Mouse (Mus musculus) cerebellum, postnatal 25 days (tissue): ENCODE measurements at regions not wholly inside any gene's neighbourhood (a gene's known extent, or its start where the extent isn't known, plus 50 kb on each side); places are given as distances from the start of the nearest gene placed in this dataset.
"Not testable (repeated sequence)": the region's sequence is repeated elsewhere in the genome, so short reads cannot be mapped to it uniquely, and the experiment has no call there.

Experiments used
- DNase-seq, 2 experiments: peaks; one replicate each; pipeline ENCODE4 v3.0.0; 2021; ENCODE audit warnings: mixed read lengths in 2 of 2

DNA sequence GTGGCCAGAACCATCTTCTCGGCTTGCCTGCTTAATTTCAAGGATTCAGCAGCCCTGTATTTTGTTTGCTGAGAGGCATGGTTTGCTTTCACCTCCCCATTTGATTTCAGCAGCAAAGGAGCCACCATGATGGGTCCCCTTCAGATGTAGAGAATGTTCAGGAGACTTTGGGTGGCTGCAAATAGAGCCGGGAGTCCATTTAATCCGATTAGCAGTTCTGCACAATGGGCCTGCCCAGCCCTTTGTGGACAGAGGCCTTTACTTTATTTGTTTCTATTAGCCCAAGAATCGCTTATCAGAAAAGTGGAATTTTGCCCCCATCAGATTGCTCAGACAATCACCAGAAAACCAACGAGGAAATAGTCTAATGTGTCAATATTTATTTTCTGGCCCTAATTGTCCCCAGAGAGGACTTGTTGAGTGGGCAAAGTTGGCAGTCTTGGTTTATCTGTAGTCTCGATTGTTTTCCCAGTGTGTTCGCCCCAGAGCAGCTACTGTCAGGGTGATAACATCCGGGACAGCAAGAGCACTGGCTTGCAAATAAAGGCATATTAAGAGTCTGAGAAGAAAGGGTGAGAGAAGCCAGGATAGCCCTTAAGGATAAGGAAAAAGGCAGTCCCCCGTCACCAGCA, 130.6 kb upstream of the Kiz start:
- DNase-seq: no peak

DNA sequence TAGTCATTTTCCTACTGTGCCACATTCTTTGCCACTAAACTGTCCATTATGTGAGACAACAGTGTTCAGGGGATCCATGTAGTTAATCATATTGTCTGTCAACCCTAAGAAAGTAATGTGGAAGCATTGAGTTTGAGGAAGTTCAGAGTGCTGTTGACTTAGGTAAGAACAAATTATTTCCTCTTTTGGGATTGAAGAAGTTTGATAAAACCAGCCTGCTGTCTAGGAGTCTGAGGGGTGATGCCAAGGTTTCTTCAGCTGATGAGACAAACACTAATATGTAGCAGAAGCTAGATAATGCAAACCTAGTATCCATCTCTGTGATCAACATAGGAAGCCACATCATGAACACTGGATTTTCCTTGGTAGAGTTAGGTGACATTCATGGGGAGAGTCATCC, 127.0 kb upstream of the Kiz start:
- DNase-seq: no peak

DNA sequence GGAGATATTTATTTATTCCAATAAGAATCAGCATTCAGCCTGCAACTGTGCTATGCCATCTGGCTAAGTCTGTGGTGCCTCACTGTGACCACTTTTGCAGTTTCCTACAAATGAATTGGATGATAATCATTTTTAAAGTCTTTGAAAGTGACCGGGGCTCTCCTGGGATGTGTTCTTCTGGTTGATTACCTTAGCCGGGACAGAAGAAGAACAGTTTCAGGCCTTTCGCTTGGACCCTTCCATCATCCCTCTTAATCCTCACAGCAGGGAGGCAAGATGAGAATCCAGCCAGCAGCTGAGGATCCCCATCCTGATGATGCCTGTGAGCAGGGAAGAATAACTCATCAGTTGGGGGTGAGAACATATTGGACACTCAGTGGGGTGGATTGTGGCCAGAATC, 124.6 kb upstream of the Kiz start:
- no peak for DNase-seq

DNA sequence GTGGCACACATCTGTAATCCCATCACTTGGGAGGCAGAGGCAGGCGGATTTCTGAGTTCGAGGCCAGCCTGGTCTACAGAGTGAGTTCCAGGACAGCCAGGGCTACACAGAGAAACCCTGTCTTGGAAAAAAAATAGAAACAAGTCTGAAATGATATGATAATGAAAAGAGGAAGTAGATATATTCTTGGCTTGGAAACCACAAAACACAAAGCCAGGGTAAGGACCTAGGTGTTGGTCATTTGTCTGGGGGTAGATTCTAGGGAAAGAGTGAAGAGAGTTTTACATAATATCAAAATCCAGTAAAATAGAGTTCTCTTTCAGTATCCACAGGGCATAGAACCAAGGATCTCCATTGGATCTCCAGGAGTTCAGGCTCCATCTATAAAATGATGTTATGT, 122.8 kb upstream of the Kiz start:
- not testable (repeated sequence) for DNase-seq

GRCm38 (mm10) chr2:146744396-146744795, 111.3 kb upstream of the Kiz start:
- DNase-seq: no peak

- no peak for DNase-seq
Measured at GRCm38 (mm10) chr2:146745012-146745682, 110.5 kb upstream of the Kiz start.

GRCm38 (mm10) chr2:146745683-146746047, 110.0 kb upstream of the Kiz start:
- DNase-seq: peak; percentile 63 to 66

DNA sequence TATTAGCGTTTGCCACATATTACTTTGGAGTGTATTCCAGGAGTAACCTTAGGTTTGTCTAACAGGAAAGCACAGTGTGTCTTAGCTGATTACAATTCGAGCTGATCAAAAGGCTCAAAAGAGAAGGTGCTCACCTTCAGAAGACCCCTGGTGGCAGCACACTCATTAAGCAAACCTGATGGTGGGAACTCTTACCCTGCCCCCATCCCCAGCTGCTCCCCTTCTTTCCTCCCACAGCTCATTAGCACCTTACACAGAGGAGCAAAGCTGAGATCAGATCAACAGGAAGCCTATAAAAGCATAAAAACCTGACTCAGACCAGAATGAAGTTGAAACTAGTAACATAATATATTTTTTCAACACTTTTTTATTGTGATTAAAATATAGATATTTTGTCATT, 101.7 kb upstream of the Kiz start:
- DNase-seq: no peak

DNA sequence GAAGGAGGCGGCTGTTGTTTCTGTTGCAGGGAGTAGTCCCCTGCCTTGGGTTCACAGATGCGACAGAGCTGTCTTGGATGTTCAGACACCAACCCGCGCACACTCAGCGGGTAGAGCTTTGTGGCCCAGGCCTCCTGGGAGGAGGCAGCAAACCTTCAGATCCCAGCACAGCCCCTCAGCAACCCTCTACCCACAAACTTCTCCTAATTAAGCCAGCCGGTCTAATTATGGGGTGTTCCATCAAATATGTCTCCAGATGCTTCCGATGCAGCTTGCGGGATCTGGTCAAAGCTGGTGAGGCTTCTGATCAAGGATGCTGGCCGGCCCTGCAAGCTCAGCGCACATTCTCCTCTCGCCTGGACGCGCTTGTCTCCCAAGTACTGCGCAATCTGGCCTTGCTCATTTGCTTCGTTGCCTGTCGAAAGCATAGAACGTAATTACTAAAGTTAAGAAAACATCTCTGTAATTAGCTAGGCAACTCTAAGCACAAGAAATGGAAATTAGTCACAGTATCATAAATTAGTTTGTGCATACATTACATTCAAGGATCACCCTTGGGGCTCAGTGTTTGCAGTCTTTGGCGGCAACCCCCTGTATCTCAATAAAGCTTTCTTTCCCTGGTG, 92.0 kb upstream of the Kiz start:
- no peak for DNase-seq

- peak in 1 of 2 experiments; percentile 13 for DNase-seq
Measured at GRCm38 (mm10) chr2:146764313-146765255, 91.1 kb upstream of the Kiz start.

DNA sequence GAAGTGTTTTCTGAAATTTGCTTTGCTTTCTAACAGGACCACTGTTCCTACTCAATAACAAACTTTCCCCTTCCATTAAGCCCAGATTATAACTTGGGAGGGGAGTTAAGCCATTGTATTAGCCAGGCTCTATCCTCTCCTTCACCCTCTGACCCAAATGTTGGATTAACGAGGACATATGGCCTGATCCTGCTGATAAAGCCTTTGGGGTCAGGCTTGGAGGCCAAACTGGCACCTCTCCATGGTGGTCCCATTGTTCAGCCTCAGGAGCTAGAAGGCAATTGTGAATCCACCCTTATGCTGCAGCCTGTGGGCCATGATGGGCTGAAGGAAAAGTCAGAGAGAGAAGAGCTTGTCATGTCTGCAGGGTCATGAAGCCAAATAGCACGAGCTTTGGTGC, 80.8 kb upstream of the Kiz start:
- no peak for DNase-seq

- no peak for DNase-seq
Measured at GRCm38 (mm10) chr2:146787132-146787810, 68.4 kb upstream of the Kiz start.

DNA sequence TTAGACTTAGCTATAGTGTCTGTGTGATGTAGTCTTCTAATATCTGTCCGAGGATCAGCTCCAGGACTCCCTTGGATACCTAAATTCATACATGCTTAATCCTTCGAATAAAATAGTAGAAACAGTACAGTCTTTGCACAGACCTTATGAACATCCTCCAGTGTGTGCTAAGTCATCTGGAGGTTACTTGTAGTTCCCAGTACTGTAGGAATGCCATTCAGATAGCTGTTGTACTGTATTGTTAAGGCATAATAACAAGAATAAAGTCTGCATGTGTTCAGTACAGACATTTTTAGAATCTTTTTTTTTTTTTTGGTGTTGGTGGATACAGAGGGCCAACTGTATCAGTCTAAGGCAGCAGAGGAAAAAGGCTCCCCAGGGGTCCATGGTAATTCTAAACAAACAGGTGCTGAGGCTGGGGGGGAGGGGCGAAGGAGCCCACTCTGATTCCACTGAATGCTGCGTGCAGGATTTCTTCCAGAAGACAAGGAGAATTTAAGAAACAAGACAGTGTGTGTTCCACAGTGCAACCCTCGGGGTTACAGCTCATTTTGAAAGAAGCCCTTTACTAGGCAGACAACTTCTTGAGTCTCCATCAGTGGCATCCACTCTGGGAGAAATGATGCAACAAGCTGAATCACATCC, 67.7 kb upstream of the Kiz start:
- DNase-seq: no peak

GRCm38 (mm10) chr2:146792844-146793420, 62.7 kb upstream of the Kiz start:
- no peak for DNase-seq

DNA sequence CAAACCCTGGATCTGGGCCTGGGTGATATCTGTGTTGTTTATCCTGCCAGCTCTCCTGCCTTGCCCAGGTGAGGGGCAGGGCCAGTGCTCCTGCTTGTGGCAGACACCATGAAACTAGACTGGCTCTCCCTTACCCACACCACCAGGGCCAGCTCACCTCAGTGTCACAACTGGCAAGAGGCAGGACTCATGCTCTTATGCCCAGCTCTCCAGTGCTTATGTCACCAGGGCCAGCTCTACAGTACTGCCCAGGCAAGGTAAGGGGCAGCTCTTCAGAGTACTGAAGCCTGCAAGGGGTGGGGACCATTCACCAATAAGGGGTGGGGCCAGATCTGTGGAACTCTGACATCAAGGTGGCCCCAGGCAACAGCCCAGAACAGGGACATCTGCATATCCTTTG, 52.7 kb upstream of the Kiz start:
- no peak for DNase-seq
